Mouse (Mus musculus): ENCODE results near the gene Oxt. TPM values are rescaled to one million over a fixed set of nuclear protein-coding genes. Genes with fewer than 3 reads are reported as not detected.

The Oxt gene
- total RNA-seq, 2 experiments from 2014 or later: not detected

DNA sequence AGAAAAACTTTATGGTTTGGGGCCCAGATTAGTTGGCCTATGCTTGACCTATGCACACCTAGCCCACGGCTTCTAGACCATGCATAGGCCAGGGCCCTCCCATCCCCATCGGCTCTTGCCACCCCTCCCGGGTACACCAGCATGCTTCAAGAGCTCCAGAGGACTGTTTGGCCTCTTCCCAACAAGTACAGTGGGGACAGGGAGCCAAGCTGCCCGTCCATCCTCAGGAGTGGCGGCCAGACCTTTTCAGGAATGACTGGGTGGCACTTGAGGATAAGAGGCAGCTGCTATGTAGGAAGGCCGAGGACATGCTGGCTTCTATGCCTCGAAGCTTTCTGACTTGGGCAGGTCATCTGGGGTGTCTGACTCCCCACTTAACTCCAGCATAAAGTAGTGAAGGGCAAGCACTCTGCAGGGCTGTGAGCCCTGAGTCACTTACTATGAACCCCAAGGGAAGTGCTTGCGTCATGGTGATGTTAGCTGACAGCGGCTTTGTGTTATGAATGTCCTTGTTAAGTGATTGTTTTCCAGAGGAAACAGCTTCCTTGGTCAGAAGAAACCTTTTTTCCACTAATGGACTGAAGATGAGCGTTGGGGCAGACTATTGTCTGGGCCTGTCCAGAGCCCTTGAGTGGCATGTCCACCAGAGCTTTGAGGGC is 8.1 kb downstream of the Oxt start:
- Histone ChIP-seq H3K27ac (peak overlapping the region; percentile 64; the same call in 1 of the 2 replicates), H3K4me3 (no peak overlapping the region)
- no peak for DNase-seq (ENCODE audit: low spot score in 2 of 2)
- no peak for TF ChIP-seq CTCF (conservative IDR thresholded peaks at IDR 0.05)

DNA sequence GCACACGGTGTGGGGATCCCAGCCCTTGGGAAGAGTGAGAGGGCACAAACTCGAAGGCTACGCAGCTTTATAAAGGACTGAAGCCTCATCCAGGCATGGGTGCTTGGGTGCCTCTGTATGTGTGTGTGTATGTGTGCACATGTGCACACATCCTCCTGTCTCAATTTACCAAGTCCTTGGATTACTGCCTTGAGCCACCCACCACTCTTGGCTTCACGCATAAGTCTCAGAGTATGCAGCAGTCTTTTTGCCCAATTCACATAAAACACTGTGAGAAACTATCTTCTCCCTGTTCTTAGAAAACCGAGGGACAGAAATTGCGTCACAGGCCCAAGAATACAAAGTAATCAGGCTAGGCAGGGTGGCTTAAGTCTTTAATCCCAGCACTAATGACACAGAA is 10.0 kb downstream of the Oxt start:
- TF ChIP-seq CTCF (conservative IDR thresholded peaks at IDR 0.05): no peak
- peak overlapping the region; percentile 28; the same call in 1 of the 2 replicates for H3K27ac ChIP-seq
- H3K4me3 ChIP-seq: no peak overlapping the region
- peak in 1 of 2 experiments; percentile 46 for DNase-seq (ENCODE audit: low spot score in 2 of 2)

DNA sequence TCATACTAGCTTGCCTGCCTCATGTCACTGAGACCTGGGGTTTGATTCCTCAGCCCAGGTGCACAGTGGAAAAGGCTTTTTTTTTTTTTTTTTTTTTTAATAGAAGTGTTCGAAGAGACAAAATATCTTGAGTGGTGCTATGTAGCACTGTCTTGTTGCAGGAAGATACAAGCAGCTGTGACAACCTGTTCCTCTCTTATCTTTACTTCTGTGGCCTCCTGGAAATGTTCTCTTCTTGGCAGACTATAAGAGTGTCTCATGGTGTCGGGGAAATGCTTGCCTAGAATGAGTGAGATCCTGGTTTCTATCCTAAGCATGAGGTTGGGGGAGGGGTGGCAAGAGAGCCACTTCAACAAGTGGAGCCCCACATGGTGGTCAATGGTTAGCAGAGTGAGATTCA is 12.4 kb downstream of the Oxt start:
- no peak for TF ChIP-seq CTCF (conservative IDR thresholded peaks at IDR 0.05)
- Histone ChIP-seq H3K27ac (no peak overlapping the region), H3K4me3 (no peak overlapping the region)
- DNase-seq (ENCODE audit: low spot score in 2 of 2): no peak

DNA sequence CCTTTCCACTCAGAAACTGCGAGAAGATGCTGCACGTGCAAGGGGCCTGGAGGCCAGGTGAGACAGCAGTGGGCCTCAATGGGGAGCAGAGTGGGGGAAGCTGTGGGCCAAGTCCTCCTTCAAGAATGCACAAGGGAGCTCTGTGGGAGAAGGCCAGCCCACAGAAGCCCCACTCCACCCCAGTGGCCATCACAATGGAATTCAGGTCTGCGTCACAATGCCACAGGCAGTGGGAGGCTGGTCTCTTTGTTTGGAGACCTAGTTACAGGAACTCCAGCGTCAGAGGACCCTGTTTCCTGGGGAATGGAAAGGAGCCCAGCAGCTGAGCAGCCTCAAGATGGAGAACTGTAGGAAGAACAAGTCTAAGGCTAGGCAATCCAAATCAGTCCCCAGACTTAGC is 13.2 kb downstream of the Oxt start:
- no peak overlapping the region for H3K4me3 ChIP-seq
- H3K27ac ChIP-seq: no peak overlapping the region
- no peak for TF ChIP-seq CTCF (conservative IDR thresholded peaks at IDR 0.05)
- DNase-seq (ENCODE audit: low spot score in 2 of 2): no peak

DNA sequence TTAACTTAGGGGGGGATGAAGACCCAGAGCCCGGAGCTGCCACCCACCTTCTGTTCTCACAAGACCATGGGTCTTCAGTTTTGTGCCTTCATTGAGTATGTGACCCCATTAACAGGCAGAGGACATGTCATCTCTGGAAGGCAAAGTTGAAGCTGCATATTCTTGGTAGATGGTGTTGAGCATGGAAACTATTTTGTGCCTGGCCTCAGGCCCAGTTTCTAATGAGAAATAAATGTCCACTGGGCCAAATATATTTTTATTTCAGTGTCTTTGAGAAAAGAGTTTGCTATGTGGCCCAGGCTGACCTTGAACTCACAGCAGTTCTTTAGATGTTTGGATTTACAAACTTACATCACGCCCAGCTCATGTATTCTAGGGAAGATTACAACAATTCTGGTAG is 13.8 kb downstream of the Oxt start:
- Histone ChIP-seq H3K4me3 (no peak overlapping the region), H3K27ac (no peak overlapping the region)
- DNase-seq (ENCODE audit: low spot score in 2 of 2): no peak
- TF ChIP-seq CTCF (conservative IDR thresholded peaks at IDR 0.05): no peak

DNA sequence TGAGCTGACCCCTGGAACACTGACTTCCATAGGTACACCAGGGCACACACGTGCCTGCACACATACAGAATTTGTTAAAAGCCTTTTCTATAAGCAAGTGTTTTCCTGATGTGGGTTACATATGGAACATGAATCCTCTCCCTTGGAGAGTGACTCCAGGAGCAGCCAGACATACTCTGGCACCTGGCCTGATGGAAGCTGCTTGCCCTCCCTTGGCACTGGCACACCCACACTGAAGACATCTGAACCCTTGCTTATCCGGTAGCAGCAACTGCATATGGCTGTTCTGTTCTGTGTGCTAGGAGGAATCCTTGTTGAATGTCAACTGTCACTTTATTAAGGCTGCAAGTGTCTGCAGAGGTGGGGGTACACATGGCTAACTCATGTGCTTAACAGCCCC is 15.0 kb downstream of the Oxt start:
- TF ChIP-seq CTCF (conservative IDR thresholded peaks at IDR 0.05): no peak
- Histone ChIP-seq H3K4me3 (no peak overlapping the region), H3K27ac (no peak overlapping the region)
- DNase-seq (ENCODE audit: low spot score in 2 of 2): no peak

DNA sequence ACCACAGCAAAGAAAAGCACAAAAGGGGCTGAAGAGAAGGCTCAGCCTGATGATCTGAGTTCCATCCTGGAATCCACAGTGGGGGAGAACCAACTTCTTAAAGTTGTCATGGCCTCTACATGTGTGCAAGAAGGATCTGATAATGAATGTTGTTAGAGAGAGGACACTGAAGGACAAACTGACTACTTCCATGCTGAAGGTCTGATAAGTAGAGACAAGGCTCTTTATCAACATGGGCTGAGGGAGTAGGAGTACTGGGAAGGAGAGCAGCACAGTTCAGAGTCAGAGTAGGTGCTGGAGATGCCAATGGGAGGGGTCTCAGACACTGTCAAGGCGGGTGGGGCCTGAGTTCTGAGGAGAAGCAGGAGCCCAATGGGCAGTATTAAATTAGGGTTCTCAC is 19.6 kb downstream of the Oxt start:
- Histone ChIP-seq H3K4me3 (no peak overlapping the region), H3K27ac (no peak overlapping the region)
- DNase-seq (ENCODE audit: low spot score in 2 of 2): no peak
- no peak for TF ChIP-seq CTCF (conservative IDR thresholded peaks at IDR 0.05)

DNA sequence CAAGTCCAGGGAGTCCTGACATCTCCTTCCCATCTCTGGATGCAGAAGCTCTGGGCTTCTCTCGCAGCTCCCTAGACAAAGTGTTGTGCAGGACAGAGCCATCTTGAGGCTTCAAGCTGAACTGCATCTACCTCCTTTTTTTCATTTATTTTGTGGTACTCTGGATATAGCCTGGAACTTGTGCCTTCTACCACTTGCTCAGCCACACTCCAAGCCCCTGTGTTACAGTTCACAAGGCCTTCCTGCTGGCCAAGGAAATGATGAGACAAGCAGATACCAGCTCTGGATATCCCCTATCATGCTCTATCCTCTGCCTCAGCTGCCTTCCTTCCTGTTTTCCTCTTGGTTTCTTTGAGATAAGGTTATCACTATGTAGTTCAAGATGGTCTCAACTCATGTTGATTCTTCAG is 21.6 kb downstream of the Oxt start:
- peak; percentile 93 for TF ChIP-seq CTCF (conservative IDR thresholded peaks at IDR 0.05)
- Histone ChIP-seq H3K4me3 (no peak overlapping the region), H3K27ac (no peak overlapping the region)
- DNase-seq (ENCODE audit: low spot score in 2 of 2): peak; percentile 37 to 50

DNA sequence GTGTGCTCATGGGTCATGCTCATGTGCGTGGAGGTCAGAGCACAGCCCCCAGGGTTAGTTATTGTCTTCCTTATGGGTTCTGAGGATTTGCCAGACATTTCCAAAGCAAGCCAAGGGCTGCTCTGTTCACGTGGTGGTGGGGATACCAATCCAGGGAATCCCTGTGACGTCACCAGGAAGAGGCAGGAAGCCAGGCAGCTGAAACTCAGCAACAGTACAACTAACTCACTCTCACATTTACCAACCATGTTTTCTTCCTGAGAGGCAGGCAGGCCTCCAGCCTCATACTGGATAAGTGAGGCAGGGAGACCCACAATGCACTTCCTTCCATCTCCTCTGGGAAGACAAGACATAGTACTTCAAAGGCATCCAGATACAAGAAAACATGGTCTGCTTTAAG is 22.4 kb downstream of the Oxt start:
- DNase-seq (ENCODE audit: low spot score in 2 of 2): no peak
- H3K4me3 ChIP-seq: no peak overlapping the region
- TF ChIP-seq CTCF (conservative IDR thresholded peaks at IDR 0.05): no peak
- no peak overlapping the region for H3K27ac ChIP-seq

DNA sequence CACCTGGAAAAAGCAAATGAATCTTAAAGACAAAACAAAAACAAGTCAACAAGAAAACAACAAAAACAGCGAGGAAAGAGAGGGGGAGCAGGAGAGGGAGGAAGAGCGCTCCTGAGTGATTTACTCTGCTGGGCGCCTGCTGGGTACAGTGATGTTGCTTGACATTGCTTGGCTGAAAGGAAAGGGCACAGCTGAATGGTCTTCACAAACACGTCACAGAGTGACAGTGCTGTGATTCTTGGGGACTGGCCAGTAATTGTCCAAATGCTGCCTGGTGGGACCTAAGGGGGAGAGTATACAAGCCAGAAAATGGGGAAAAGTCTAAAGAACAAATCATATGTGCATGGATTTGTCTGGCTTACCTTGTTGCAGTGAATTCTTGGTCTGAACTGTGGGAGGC is 26.2 kb downstream of the Oxt start:
- DNase-seq (ENCODE audit: low spot score in 2 of 2): no peak
- Histone ChIP-seq H3K4me3 (no peak overlapping the region), H3K27ac (no peak overlapping the region)
- no peak for TF ChIP-seq CTCF (conservative IDR thresholded peaks at IDR 0.05)

DNA sequence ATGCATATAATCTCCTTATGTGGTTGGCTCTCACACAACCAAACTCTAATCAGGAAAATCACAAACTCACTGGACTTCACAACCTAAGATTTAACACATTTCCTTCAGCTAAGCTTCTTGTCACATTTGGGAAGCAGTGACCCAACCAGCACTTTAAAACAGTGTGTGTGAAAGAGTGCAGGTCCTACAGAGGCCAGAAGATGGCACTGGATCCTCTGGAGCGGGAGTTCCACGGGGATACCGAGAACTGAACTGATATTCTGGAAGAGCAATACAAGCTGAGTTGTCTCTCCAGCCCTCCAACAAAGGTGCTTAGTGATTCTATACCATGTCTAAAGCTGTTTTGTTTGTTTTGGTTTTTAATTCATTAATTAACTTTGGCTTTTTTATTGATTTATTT is 37.1 kb downstream of the Oxt start:
- peak; percentile 67 for TF ChIP-seq CTCF (conservative IDR thresholded peaks at IDR 0.05)
- Histone ChIP-seq H3K4me3 (no peak overlapping the region), H3K27ac (no peak overlapping the region)
- DNase-seq (ENCODE audit: low spot score in 2 of 2): no peak

DNA sequence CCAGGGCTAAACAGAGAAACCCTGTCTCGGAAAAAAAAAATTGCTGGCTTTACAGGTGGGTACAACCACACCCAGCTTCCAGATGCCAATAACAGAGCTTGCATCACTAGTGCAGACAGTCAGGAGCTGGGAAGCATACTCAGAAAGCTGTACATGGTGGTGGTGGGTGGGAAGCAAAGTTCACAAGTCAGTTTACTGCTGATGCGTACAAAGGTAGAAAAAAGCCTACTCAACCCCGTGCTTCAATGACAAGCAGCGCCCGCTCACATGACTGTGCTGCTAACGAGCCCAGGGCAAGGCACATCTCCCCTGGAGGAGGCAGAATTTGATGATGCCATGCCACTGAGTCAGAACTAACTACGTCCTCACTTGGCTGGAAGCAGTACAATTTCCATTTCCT is 43.0 kb downstream of the Oxt start:
- peak overlapping the region; percentile 24; the same call in 1 of the 2 replicates for H3K27ac ChIP-seq
- TF ChIP-seq CTCF (conservative IDR thresholded peaks at IDR 0.05): no peak

More for the DNA sequence above, 43.0 kb downstream of the Oxt start:
- no peak overlapping the region for H3K4me3 ChIP-seq
- DNase-seq (ENCODE audit: low spot score in 2 of 2): no peak

Small RNA genes lying within 50 kb of the gene (microRNA-seq; reads per million reads assigned to microRNA genes)
- 0 reads per million in 2 experiments for gene Gm23876

Other genes starting within 250 kb of the Oxt start
- gene Cpxm1, start 178.6 kb upstream of the Oxt start, total RNA-seq (2021): 1 to 10 TPM; 6.6 to 7.5 TPM
- not detected for gene Gm28372, start 170.9 kb upstream of the Oxt start, total RNA-seq (2021)
- not detected for gene 1700020A23Rik, start 170.9 kb upstream of the Oxt start, total RNA-seq (2021)
- gene Tmem239, start 169.7 kb upstream of the Oxt start, total RNA-seq (2021): not detected
- gene Vps16, start 151.8 kb upstream of the Oxt start, total RNA-seq (2021): 100 to 1,000 TPM in 1 of 2 experiments, 10 to 100 TPM in 1; 91.3 to 104 TPM
- gene Pced1a, start 151.5 kb upstream of the Oxt start, total RNA-seq (2021): 10 to 100 TPM; 23.0 to 27.3 TPM
- gene Ptpra, start 125.9 kb upstream of the Oxt start, total RNA-seq (2021): 100 to 1,000 TPM; 326 to 341 TPM
- gene Mrps26, start 12.4 kb upstream of the Oxt start, total RNA-seq (2021): 10 to 100 TPM; 82.5 to 86.7 TPM
- 1 to 10 TPM; 2.1 to 2.6 TPM for gene Avp, start 6.4 kb downstream of the Oxt start, total RNA-seq (2021)
- 1 to 10 TPM; 8.8 to 8.9 TPM for gene Fastkd5, start 53.9 kb downstream of the Oxt start, total RNA-seq (2021)
- 10 to 100 TPM; 11.0 to 11.7 TPM for gene Ubox5, start 53.9 kb downstream of the Oxt start, total RNA-seq (2021)
- gene Lzts3, start 66.6 kb downstream of the Oxt start, total RNA-seq (2021): 100 to 1,000 TPM; 185 to 196 TPM
- 10 to 100 TPM; 97.6 to 98.1 TPM for gene Ddrgk1, start 88.5 kb downstream of the Oxt start, total RNA-seq (2021)
- 10 to 100 TPM; 36.0 to 36.8 TPM for gene Itpa, start 91.4 kb downstream of the Oxt start, total RNA-seq (2021)
- under 1 TPM; 0.61 to 0.66 TPM for gene Slc4a11, start 121.3 kb downstream of the Oxt start, total RNA-seq (2021)